Mouse (Mus musculus) embryonic facial prominence, embryonic 12.5 days (tissue): ENCODE measurements around the gene Pom121l2. TPM values are rescaled to one million over a fixed set of nuclear protein-coding genes. Genes with fewer than 3 reads are reported as not detected.

ENCODE experiments used
- ATAC-seq: fragments of 200-750 bp; cut with Nextera tagmentation; 2 replicates; pipeline ENCODE4 v1.8.0; 2017; ENCODE audit not compliant: insufficient number of reproducible peaks, insufficient read depth, low FRiP score, low TSS enrichment
- H3K27ac ChIP-seq: fragments of 300-500 bp; sonication (generic); 2 replicates; pipeline ENCODE4 v1.5.1; 2016; ENCODE audit warnings: mild to moderate bottlenecking
- H3K27me3 ChIP-seq: fragments of 300-500 bp; sonication (generic); 2 replicates; pipeline ENCODE4 v1.6.1; 2016; ENCODE audit warnings: mild to moderate bottlenecking, moderate library complexity
- H3K36me3 ChIP-seq: fragments of 300-500 bp; sonication (generic); 2 replicates; pipeline ENCODE4 v1.6.1; 2016; ENCODE audit warnings: mild to moderate bottlenecking
- H3K4me1 ChIP-seq: fragments of 300-500 bp; sonication (generic); 2 replicates; pipeline ENCODE4 v1.6.1; 2016
- H3K4me2 ChIP-seq: fragments of 300-500 bp; sonication (generic); replicated peaks from 2 replicates; pipeline ENCODE4 v1.6.1; 2016; ENCODE audit warnings: mild to moderate bottlenecking, moderate library complexity
- H3K4me3 ChIP-seq: fragments of 300-500 bp; sonication (generic); 2 replicates; pipeline ENCODE4 v1.5.1; 2016; ENCODE audit warnings: mild to moderate bottlenecking
- H3K9ac ChIP-seq: fragments of 300-500 bp; sonication (generic); 2 replicates; pipeline ENCODE4 v1.6.1; 2016; ENCODE audit warnings: mild to moderate bottlenecking, moderate library complexity
- H3K9me3 ChIP-seq: fragments of 300-500 bp; sonication (generic); 2 replicates; pipeline ENCODE4 v1.6.1; 2016; ENCODE audit warnings: mild to moderate bottlenecking, moderate library complexity
- WGBS: fragments of 180-500 bp; shearing (Covaris S2); methylation state at CpG from one replicate; pipeline ENCODE4 v1.1.7; 2016; 5-methylcytosine and 5-hydroxymethylcytosine counted together
- polyA plus RNA-seq: library from polyadenylated mRNA; unstranded; fragments of >200 nt; fragmentation: Nextera tagmentation; extraction: Ambion mirVana; gene quantifications from 2 replicates; pipeline ENCODE4 v1.2.1, GENCODE M21; 2016

The Pom121l2 gene
- polyA plus RNA-seq: 0.33 TPM in 1 of 2 replicates, not detected in the other

DNA sequence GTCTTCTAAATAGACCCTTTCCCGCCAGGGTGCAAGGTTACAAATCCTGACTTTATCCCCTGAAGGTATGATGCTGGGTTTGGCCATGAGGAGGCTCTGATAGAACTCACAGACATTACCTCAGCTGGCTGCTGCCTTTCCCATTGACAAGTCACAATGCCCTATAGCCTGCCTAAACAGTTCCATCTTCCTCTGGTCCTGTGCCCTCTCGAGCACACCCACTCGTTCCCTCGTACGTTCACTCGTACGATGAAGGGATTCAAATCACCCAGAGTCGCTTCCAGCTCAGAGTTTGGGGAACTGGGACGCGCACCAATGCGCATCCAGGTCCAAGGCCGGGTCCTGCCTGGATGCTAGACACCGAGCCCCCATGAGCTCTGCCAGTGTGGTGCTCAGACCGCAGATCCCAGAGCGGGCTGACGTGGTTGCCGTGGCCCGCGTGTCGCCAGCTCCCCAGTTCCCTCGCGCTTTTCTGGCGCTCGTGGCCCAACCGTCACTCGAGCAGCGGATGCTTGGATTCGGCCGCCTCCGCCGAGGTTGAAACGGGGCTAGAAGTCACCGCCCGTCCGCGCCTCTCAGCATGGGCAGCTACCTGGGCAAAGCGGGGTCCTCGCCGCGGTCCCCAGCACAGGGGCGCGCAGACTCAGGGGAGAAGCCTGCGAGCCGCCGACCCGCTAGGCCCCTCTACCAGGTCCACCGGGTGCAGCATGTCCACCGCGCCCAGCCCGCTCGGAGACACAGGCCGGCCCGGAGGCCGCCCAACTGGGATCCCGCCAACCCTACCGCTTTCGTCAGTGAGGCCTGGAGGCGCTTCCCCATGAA lies at the start of gene Pom121l2:
Pom121l2 (plus strand) TSS at position 214 of the 822 bp plus-strand sequence.
- Histone ChIP-seq H3K27ac (no peak within 1 kb of the TSS), H3K9ac (peak within 1 kb of the TSS; percentile 65), H3K27me3 (peaks cover 47% of the 10 kb centered on the region), H3K9me3 (no peaks in the 10 kb centered on the region), H3K36me3 (no peaks in the 10 kb centered on the region), H3K4me3 (peak within 1 kb of the TSS; percentile 51), H3K4me1 (peaks cover 5% of the 10 kb centered on the region; the same call in 1 of the 2 replicates), H3K4me2 (peak within 1 kb of the TSS; percentile 85)
- WGBS: under 1% methylated on average over 56 of the region's 58 CpGs
- no peak for ATAC-seq

- WGBS: 55% methylated on average over 6 of the region's 6 CpGs
- Histone ChIP-seq H3K27me3 (no peaks in the 10 kb centered on the region), H3K9ac (no peak overlapping the region), H3K9me3 (no peaks in the 10 kb centered on the region), H3K36me3 (no peaks in the 10 kb centered on the region), H3K4me3 (no peak overlapping the region), H3K4me1 (peaks cover 5% of the 10 kb centered on the region; the same call in 1 of the 2 replicates), H3K27ac (no peak overlapping the region), H3K4me2 (no peak overlapping the region)
- ATAC-seq: no peak
Observed at GRCm38 (mm10) chr13:21931740-21932139, 49.3 kb upstream of the Pom121l2 start.

DNA sequence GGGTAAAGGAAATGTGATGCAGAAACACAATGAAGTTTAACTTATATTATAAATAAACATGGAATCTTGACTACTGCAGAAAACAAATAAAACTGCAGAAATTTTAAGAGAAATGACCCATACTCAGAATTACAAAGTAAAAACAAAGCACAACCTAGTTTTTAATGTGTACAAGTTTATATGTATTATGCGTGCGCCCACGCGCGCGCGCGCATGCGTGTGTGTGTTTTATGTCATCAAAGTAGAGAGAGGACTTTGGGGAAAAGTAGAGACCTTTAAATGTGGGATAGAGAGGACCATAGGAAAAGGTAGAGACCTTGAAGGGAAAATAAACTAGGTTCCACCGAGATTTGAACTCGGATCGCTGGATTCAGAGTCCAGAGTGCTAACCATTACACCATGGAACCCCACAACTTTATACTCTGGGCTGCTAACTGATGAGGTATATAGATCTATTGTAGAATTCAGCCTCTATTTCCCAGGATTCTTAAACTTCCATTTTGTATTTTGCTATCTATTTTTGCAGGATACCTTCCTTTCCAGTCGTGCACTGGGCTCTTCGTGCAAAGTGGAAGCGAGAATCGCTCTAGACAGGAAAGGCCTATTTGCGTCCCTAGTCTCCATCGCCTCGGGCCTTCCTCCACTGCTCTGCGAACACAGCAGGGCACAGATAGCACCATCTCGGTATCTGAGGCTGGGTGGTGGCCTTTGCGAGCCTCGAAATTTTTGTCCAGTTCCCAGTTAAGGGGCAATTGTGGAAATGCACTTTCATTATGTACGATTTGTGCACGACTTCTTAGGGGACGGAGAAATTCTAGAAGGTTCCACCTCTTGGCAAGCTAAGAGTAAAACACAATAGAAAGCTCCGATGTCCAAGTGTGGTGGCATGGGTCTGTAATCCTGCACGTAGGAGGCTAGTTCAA lies 47.1 kb upstream of the Pom121l2 start:
- no peaks in the 10 kb centered on the region for H3K9me3 ChIP-seq
- H3K9ac ChIP-seq: no peak overlapping the region
- ATAC-seq: no peak
- H3K27me3 ChIP-seq: no peaks in the 10 kb centered on the region
- peaks cover 8% of the 10 kb centered on the region; the same call in 1 of the 2 replicates for H3K4me1 ChIP-seq
- WGBS: 7% methylated on average over 28 of the region's 28 CpGs
- no peaks in the 10 kb centered on the region for H3K36me3 ChIP-seq
- H3K4me2 ChIP-seq: peak overlapping the region; percentile 35
- no peak overlapping the region for H3K27ac ChIP-seq
- H3K4me3 ChIP-seq: peak overlapping the region; percentile 23

GRCm38 (mm10) chr13:21934982-21935791 lies 45.8 kb upstream of the Pom121l2 start:
- 6% methylated on average over 17 of the region's 17 CpGs for WGBS
- H3K4me3 ChIP-seq: no peak overlapping the region
- H3K4me1 ChIP-seq: peaks cover 8% of the 10 kb centered on the region; the same call in 1 of the 2 replicates
- no peaks in the 10 kb centered on the region for H3K27me3 ChIP-seq
- H3K4me2 ChIP-seq: no peak overlapping the region; the same call in 1 of the 2 replicates
- H3K9me3 ChIP-seq: no peaks in the 10 kb centered on the region
- H3K27ac ChIP-seq: no peak overlapping the region
- H3K36me3 ChIP-seq: no peaks in the 10 kb centered on the region
- H3K9ac ChIP-seq: no peak overlapping the region
- no peak for ATAC-seq

- no peaks in the 10 kb centered on the region for H3K36me3 ChIP-seq
- H3K9ac ChIP-seq: no peak overlapping the region
- H3K4me3 ChIP-seq: peak overlapping the region; percentile 16; the same call in 1 of the 2 replicates
- no peaks in the 10 kb centered on the region for H3K27me3 ChIP-seq
- H3K9me3 ChIP-seq: no peaks in the 10 kb centered on the region
- H3K4me2 ChIP-seq: peak overlapping the region; percentile 37
- WGBS: 3% methylated on average over 7 of the region's 7 CpGs
- no peak overlapping the region for H3K27ac ChIP-seq
- peaks cover 8% of the 10 kb centered on the region; the same call in 1 of the 2 replicates for H3K4me1 ChIP-seq
- no peak for ATAC-seq
Observed at GRCm38 (mm10) chr13:21935833-21936232, 45.2 kb upstream of the Pom121l2 start.

DNA sequence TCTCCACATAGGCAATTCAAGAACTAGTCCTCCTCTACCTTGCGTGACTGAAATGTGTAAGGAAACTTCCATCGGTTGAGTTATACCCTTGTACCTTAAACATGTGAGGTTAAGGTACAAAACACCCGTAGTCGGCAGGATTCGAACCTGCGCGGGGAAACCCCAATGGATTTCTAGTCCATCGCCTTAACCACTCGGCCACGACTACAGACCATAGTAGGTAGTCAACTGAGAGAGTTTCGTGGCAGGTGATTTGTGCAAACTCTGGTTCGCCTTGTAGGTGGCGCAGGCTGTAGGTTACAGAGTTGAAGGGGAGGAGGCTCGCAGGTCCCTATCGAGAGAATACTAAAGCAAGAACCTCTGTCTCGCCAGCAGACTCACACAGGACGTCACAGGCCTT lies 44.0 kb upstream of the Pom121l2 start:
- Histone ChIP-seq H3K4me3 (peak overlapping the region; percentile 18), H3K4me1 (peaks cover 8% of the 10 kb centered on the region; the same call in 1 of the 2 replicates), H3K4me2 (peak overlapping the region; percentile 44), H3K27me3 (no peaks in the 10 kb centered on the region), H3K27ac (no peak overlapping the region), H3K9ac (no peak overlapping the region), H3K9me3 (no peaks in the 10 kb centered on the region), H3K36me3 (no peaks in the 10 kb centered on the region)
- WGBS: 2% methylated on average over 17 of the region's 17 CpGs
- no peak for ATAC-seq

DNA sequence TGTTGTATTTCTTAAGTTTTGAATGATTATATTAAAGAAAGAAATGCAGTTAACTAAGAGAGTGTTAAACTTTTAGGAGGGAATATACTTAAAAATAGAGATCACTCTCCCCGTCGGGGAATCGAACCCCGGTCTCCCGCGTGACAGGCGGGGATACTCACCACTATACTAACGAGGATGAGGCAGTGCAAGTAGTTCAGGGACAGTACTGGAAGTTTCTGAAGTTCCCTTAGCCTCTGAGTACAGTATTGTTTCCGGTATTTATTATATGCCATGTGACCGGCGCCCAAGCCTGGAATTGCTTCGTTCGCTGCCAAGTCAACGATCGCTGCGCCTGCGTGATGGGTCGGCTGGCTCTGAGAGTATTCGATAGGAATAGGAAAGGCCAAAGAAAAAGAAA lies 40.8 kb upstream of the Pom121l2 start:
- H3K4me1 ChIP-seq: 0 out of 2 replicates have a peak, but pooled peaks cover 3% of the 10 kb centered on the region
- H3K36me3 ChIP-seq: no peaks in the 10 kb centered on the region
- peak overlapping the region; percentile 46 for H3K4me3 ChIP-seq
- H3K9me3 ChIP-seq: no peaks in the 10 kb centered on the region
- H3K4me2 ChIP-seq: peak overlapping the region; percentile 55
- no peak overlapping the region; the same call in 1 of the 2 replicates for H3K9ac ChIP-seq
- 0% methylated on average over 19 of the region's 19 CpGs for WGBS
- no peaks in the 10 kb centered on the region for H3K27me3 ChIP-seq
- ATAC-seq: peak; percentile 65
- peak overlapping the region; percentile 17; the same call in 1 of the 2 replicates for H3K27ac ChIP-seq

DNA sequence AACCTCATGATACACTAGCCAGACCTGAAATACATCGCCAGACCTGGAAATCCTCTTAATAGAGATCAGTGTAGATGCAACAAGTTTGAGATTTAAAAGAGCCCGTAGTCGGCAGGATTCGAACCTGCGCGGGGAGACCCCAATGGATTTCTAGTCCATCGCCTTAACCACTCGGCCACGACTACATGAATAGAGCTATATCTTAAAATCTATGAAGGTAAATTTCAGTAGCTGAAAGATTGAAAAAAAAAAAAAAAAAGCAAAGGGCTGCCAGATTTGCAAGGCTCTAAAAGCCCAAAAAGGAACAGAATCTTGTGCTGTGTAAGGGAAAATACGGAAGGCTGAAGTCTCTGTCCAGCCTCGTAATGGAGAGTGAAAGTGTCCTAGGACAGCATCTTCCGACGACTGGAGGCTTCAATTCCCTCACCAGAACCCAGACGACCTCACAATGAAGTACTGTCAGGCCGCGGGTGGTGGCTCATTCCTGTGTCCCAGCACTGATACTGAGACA lies 40.1 kb upstream of the Pom121l2 start:
- no peak for ATAC-seq
- peak overlapping the region; percentile 46 for H3K4me3 ChIP-seq
- peak overlapping the region; percentile 38 for H3K9ac ChIP-seq
- H3K27ac ChIP-seq: peak overlapping the region; percentile 17; the same call in 1 of the 2 replicates
- H3K27me3 ChIP-seq: no peaks in the 10 kb centered on the region
- H3K36me3 ChIP-seq: no peaks in the 10 kb centered on the region
- H3K4me1 ChIP-seq: 0 out of 2 replicates have a peak, but pooled peaks cover 3% of the 10 kb centered on the region
- peak overlapping the region; percentile 55 for H3K4me2 ChIP-seq
- no peaks in the 10 kb centered on the region for H3K9me3 ChIP-seq
- 0% methylated on average over 16 of the region's 16 CpGs for WGBS

- Histone ChIP-seq H3K4me2 (no peak overlapping the region), H3K27ac (no peak overlapping the region), H3K9ac (no peak overlapping the region), H3K36me3 (0 out of 2 replicates have a peak, but pooled peaks cover under 1% of the 10 kb centered on the region), H3K9me3 (no peaks in the 10 kb centered on the region), H3K4me1 (peaks cover 11% of the 10 kb centered on the region), H3K27me3 (no peaks in the 10 kb centered on the region), H3K4me3 (no peak overlapping the region)
- no peak for ATAC-seq
- 69% methylated on average over 1 of the region's 1 CpGs for WGBS
Observed at GRCm38 (mm10) chr13:21943644-21944043, 37.4 kb upstream of the Pom121l2 start.

DNA sequence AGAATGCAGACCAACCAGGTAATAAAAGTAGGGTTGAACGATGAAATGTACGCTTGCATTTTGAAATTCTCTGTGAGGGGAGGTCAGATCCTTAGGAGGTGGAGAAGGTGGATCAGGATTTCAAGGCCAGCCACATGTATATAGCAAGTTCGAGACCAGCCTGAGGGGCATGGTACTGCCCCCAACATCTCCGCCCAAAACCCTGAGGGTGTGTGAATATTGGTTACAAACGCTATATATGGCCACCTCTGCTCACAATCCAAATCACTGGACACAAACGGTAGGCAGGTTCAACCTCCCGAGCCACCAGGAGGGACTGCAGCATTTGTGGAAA lies 36.4 kb upstream of the Pom121l2 start:
- H3K27ac ChIP-seq: peak overlapping the region; percentile 86; the same call in 1 of the 2 replicates
- ATAC-seq: peak; percentile 61; the same call in 1 of the 2 replicates
- 2% methylated on average over 7 of the region's 7 CpGs for WGBS

More for the DNA sequence above, 36.4 kb upstream of the Pom121l2 start:
- no peaks in the 10 kb centered on the region for H3K27me3 ChIP-seq
- H3K4me2 ChIP-seq: peak overlapping the region; percentile 59
- H3K9me3 ChIP-seq: no peaks in the 10 kb centered on the region
- peaks cover 11% of the 10 kb centered on the region for H3K4me1 ChIP-seq
- peaks cover 9% of the 10 kb centered on the region; the same call in 1 of the 2 replicates for H3K36me3 ChIP-seq
- H3K4me3 ChIP-seq: peak overlapping the region; percentile 81
- H3K9ac ChIP-seq: peak overlapping the region; percentile 80
